Mouse (Mus musculus) thymus, postnatal 4 days (tissue): ENCODE measurements at regions not wholly inside any gene's neighbourhood (a gene's known extent, or its start where the extent isn't known, plus 50 kb on each side); places are given as distances from the start of the nearest gene placed in this dataset.

Source experiments
- DNase-seq: peaks from one replicate; pipeline ENCODE4 v3.0.0; 2021

DNA sequence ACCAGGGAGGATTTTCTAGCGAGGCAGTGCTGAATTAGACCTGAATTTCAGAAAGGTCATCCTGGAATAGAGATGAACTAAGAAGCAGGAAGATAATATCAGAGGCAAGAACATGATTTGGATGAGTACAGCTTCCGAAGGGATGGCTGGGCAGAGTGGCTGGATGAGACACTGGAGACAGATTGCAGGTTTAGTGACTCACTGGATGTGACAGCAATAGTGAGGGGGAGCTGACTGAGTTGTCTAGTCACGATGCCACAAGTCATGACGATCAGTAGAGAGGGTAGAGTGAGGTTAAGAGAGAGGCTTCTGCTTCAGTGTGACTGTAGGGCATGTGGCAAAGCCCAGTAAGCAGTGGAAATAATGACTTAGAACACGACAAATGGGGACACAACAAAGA lies 181.3 kb upstream of the Npy start:
- DNase-seq, result no peak

DNA sequence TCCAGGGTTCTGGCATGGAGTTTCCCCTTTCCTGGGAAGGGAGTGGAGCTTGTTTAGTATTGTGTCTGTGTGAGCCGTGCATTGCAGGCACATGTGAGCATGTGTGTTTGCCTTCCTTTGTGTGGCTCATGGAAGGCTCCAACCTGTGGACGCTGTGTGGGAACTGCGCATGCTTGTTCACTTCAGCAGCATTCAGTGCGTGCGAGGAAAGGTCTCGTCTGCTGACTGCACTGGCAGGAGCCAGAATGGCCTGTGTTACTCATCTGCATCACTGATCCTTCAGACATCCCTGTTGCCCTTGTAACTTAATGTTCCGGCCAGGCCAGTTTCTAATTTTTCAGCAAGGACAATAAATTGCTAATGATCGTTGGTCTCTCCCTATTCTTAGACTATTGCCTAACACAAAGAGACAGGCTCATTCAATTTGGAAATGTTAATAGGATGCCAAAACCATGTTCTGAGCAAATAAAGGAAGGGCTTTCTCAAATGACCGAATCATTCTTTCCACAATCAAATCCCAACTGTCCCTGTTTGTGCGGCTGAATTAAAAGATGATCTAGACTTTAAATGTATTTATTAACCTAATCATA lies 167.9 kb upstream of the Npy start:
- no peak for DNase-seq

DNA sequence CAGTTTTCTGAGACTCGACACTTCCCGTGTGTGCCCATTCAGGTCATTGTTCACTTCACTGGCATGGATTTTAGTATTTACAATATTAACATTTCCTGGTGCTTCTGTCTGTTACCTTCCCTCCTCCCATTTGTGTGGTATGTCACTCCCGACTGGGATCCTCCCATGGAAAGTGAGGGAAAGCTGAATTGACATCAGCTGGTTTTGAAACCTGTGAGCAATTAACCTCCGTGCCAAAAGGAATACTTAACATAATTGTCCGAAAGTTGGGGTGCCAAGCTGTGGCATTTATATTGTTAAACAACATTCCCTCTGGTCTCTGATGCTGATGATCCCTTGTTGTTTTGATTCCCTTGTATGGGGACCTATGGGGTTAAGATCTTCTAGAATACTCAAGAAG lies 167.3 kb upstream of the Npy start:
- no peak for DNase-seq

DNA sequence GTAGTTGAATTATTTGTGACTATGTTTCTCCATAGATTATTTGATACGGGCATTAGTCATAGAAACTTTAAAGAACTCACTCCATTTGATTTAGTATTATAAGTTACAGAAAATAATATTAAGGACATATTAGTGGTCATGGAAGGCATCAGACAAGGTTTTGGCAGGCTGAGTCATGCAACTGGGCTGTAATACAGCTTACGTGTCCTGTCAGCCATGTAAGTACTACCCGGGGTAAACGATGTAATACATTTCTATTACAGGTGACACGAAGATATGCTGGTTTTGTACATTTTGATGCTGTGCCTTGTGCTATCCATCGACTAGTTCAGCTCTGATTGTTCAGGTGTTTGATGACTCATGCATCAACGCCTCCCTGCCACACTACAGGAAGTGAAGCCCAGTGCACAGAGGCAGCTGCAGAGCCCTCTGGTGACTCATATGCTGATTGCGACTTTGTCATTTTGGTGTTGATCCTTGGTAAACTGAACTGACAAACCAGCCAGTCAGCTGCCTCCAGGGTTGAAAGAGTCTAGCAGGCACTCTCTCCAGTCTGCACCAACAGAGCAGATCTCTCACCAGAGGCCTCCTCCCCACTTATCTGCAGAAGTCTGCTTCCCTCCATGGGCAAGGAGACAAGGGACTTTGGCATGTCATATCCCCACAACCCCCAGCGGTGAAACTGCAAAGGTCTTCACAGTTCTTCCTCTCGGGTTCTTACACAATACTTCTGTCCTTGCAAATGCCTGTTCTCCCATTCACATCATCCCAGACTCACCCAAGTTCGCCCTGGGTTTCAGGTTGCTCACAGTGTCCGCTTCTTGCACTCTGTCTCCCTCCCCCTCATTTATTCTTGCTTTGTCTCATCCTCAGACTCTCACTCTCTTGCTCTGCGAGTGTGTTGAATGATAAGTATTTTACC lies 165.9 kb upstream of the Npy start:
- peak; percentile 16 for DNase-seq

- no peak for DNase-seq
Measured at GRCm38 (mm10) chr6:49657988-49658387, 164.5 kb upstream of the Npy start.

- no peak for DNase-seq
Measured at GRCm38 (mm10) chr6:49670991-49671390, 151.5 kb upstream of the Npy start.

DNA sequence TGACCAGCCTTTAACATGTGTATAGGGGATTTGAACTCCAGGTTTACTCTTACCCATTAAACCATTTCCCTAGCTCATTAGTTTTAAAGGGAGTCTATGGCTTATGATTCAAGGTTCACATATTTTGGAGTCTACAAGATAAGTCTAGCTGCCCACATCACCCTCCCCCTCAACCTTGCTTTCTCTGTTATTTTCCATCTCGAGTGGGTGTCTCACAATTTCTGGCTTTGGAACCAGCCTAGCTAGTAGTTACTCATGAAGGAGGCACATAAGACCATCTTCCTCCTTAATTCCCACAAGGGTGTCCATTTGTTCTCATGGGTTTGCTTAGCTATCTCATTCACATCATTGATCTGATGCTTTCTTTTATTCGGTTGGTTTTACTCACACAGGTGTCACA lies 150.6 kb upstream of the Npy start:
- no peak for DNase-seq

DNA sequence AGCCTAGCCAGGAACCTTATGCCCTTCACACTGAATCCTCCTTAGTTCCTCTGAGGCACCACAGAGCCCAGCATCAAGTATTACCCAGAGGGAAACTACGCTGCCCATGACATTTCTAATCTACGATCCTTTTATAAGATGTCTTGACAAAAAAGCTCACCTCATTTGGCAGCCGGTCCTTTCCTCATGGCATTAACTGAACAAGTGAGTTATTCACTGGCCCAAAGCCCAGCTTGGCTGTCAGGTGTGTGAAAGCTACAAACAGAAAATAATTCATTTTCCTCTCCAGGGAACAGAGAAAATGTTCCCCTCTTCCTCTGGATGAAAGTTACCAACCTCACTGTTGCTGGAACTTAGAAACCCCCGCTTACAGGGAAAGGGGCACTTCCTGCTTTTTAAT lies 135.7 kb upstream of the Npy start:
- DNase-seq, result no peak

GRCm38 (mm10) chr6:49692032-49692539 lies 130.4 kb upstream of the Npy start:
- DNase-seq, result no peak

- no peak for DNase-seq
Measured at GRCm38 (mm10) chr6:49694851-49695250, 127.7 kb upstream of the Npy start.

- DNase-seq, result no peak
Measured at GRCm38 (mm10) chr6:49696990-49697389, 125.5 kb upstream of the Npy start.

- no peak for DNase-seq
Measured at GRCm38 (mm10) chr6:49701453-49701852, 121.1 kb upstream of the Npy start.

- no peak for DNase-seq
Measured at GRCm38 (mm10) chr6:49712980-49713379, 109.5 kb upstream of the Npy start.

GRCm38 (mm10) chr6:49716520-49716919 lies 106.0 kb upstream of the Npy start:
- DNase-seq, result no peak

GRCm38 (mm10) chr6:49716945-49717344 lies 105.6 kb upstream of the Npy start:
- no peak for DNase-seq

GRCm38 (mm10) chr6:49733191-49733590 lies 89.3 kb upstream of the Npy start:
- no peak for DNase-seq

DNA sequence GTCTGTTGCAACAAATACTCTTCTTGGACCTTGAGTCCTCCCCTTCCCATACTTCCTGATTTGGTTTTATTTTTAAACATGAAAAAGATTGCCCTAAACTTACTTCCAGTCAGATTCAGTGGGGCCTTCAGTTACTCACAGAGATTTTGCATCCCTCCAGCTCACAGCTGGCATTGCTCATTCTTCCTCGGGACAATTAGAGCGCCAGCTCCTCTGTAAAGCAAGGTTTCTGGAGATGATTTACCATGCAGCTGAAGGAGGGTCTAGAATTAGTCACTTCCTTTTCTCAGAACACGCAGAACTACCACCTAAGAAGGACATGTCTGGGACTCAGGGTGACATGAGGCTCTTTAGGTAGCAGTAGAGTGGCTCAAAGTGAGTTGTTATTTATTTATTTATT lies 79.4 kb upstream of the Npy start:
- DNase-seq, result no peak

- no peak for DNase-seq
Measured at GRCm38 (mm10) chr6:49745301-49745700, 77.2 kb upstream of the Npy start.

- DNase-seq, result no peak
Measured at GRCm38 (mm10) chr6:49750544-49750943, 72.0 kb upstream of the Npy start.

DNA sequence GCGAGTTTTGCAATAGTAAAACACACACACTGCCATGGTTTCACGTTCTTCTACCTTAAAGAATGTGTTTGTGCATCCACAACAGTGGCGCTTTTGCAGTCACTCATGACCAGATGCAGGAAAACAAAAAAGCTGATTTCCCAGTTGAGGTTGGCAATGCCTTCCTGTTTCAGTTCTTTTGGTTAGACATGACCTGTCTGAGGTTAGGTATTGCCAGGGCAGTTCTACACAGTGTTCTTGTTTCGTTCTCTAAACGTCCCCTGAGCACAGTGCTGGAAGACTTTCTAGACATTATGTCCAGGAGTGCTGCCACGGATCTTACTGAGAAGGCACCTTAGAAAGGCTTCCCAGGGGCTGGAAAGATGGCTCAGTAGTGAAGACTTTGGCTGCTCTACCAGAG lies 62.9 kb upstream of the Npy start:
- DNase-seq, result no peak

- DNase-seq, result no peak
Measured at GRCm38 (mm10) chr6:49764746-49765145, 57.8 kb upstream of the Npy start.

GRCm38 (mm10) chr6:49769904-49770720 lies 52.4 kb upstream of the Npy start:
- DNase-seq, result no peak
